Comparison of ENCODE assay signal across 10 mouse cellular contexts in the genomic region with DNA sequence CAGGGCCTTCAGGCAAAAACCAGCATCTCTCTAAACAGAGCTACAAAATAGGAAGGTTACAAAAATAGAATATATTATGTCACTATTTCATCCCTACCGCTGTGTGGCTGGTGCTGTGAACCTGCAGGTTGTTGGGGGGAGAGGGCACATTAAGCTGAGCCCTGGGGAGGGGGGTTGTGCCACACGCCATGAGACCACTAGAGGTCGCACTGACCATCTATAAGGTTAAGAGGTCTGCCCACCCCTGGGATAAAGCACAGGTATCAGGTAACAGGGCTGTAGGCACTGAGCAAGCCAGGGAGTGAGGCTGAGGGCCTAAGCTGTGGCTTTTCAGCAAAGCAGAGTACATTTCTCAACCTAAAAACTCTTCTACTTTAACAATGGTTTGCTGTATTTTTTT. TPM values are rescaled to one million over a fixed set of nuclear protein-coding genes. Genes with fewer than 3 reads are reported as not detected.
DNase-seq lines count a peak whose midpoint lies in the region; ATAC-seq and TF ChIP-seq lines count a peak whose summit lies in the region.
"Had no signal": no experiment of that assay in that cellular context is flagged by ENCODE, and none has a peak within 500 bp of the region (broad histone marks: within the 10 kb centered on the region; RNA-seq: fewer than 3 reads in every experiment).

No protein-coding gene starts in this region.

- peak; percentile 66 for TF ChIP-seq CTCF in intestine, postnatal 0 days (IDR thresholded peaks at IDR 0.05; ENCODE audit: low read depth)
- peak; percentile 63; the same call in 1 of the 2 replicates for TF ChIP-seq CTCF in small intestine, adult 2 months (IDR thresholded peaks at IDR 0.05; ENCODE audit: extremely low read depth, insufficient read length, insufficient replicate concordance, low read depth, low read length)

- 20% methylated on average over 3 of the region's 3 CpGs for WGBS in intestine, postnatal 0 days
- WGBS in small intestine, adult 2 months: 43% methylated on average over 3 of the region's 3 CpGs

- TF ChIP-seq POLR2A in small intestine, adult 2 months (IDR thresholded peaks at IDR 0.05; ENCODE audit: low read depth, low read length): no peak

- DNase-seq in heart, postnatal 10 days: peak; percentile 31 to 61
- DNase-seq in heart, postnatal 25 days (ENCODE audit: low spot score): no peak
- DNase-seq in B cell, adult 2 months: peak; percentile 57 to 63
- DNase-seq in T-cell, adult 2 months (ENCODE audit: low spot score): peak; percentile 36
- DNase-seq in right cerebral cortex, adult 18-20 months: no peak
- no peak for DNase-seq in left cerebral cortex, adult 18-20 months (ENCODE audit: low spot score in 2 of 2)

- no peak overlapping the region for H3K27ac ChIP-seq in intestine, postnatal 0 days (ENCODE audit: low read depth, low read length)
- no peak overlapping the region for H3K27ac ChIP-seq in small intestine, adult 2 months (ENCODE audit: insufficient read depth, low read depth, low read length)
- H3K27ac ChIP-seq: embryonic facial prominence, embryonic 13.5 days; midbrain, embryonic 12.5 days had no signal

- no peak overlapping the region for H3K4me3 ChIP-seq in intestine, postnatal 0 days (ENCODE audit: low read depth, low read length)
- H3K4me3 ChIP-seq in small intestine, adult 2 months (ENCODE audit: low read depth, low read length): no peak overlapping the region
- H3K4me3 ChIP-seq: embryonic facial prominence, embryonic 13.5 days; midbrain, embryonic 12.5 days had no signal

- no peaks in the 10 kb centered on the region for H3K27me3 ChIP-seq in intestine, postnatal 0 days (replicated peaks; ENCODE audit: control insufficient read depth, insufficient read depth, low read length)
- no peaks in the 10 kb centered on the region for H3K27me3 ChIP-seq in small intestine, adult 2 months (ENCODE audit: control insufficient read depth, insufficient read depth, low read length)
- H3K27me3 ChIP-seq: embryonic facial prominence, embryonic 13.5 days; midbrain, embryonic 12.5 days had no signal

- H3K9me3 ChIP-seq in intestine, postnatal 0 days (ENCODE audit: control insufficient read depth): no peaks in the 10 kb centered on the region
- H3K9me3 ChIP-seq: embryonic facial prominence, embryonic 13.5 days; midbrain, embryonic 12.5 days had no signal

- intact Hi-C loops in heart, postnatal 10 days (cut with DNase I): no loop called here
- intact Hi-C loops in heart, postnatal 25 days (cut with DNase I): no loop called here

- H3K4me2 ChIP-seq in intestine, postnatal 0 days (replicated peaks; ENCODE audit: low read depth): no peak overlapping the region
- H3K4me2 ChIP-seq: embryonic facial prominence, embryonic 13.5 days; midbrain, embryonic 12.5 days had no signal

- ATAC-seq in intestine, postnatal 0 days: no peak

- H3K36me3 ChIP-seq in intestine, postnatal 0 days (ENCODE audit: control insufficient read depth, insufficient read depth): peaks cover 54% of the 10 kb centered on the region
- peaks cover 42% of the 10 kb centered on the region for H3K36me3 ChIP-seq in small intestine, adult 2 months (ENCODE audit: control insufficient read depth, insufficient read depth, low read length)

- no peaks in the 10 kb centered on the region for H3K4me1 ChIP-seq in intestine, postnatal 0 days (replicated peaks; ENCODE audit: control insufficient read depth, insufficient read depth, low read length)
- H3K4me1 ChIP-seq in small intestine, adult 2 months (ENCODE audit: control insufficient read depth, insufficient read depth, insufficient read length, low read length): no peaks in the 10 kb centered on the region

- H3K9ac ChIP-seq in intestine, postnatal 0 days (ENCODE audit: low read depth, low read length): no peak overlapping the region
- H3K9ac ChIP-seq: embryonic facial prominence, embryonic 13.5 days; midbrain, embryonic 12.5 days had no signal

RNA-seq across cellular contexts. Expression of a gene that starts 7.9 kb away (rescaled TPM):
- total RNA-seq in heart, postnatal 10 days (2021): 100 to 1,000 TPM in 1 of 2 experiments, 10 to 100 TPM in 1; 89.8 to 102 TPM
- 10 to 100 TPM; 41.2 to 42.1 TPM for total RNA-seq in heart, postnatal 25 days (2021)
- 41.5 and 42.9 TPM in 2 replicates for polyA plus RNA-seq in intestine, postnatal 0 days (2015; fragmentation: Nextera tagmentation; extraction: Ambion mirVana)
- 15.9 and 42.5 TPM in 2 replicates for polyA plus RNA-seq in small intestine, adult 2 months (2012; rRNA removed)
- total RNA-seq in left cerebral cortex, adult 18-20 months (2021): 10 to 100 TPM; 42.9 to 57.5 TPM

RNA-seq across cellular contexts. Expression of a gene that starts 16.9 kb away (rescaled TPM):
- 10 to 100 TPM; 13.6 to 16.2 TPM for total RNA-seq in heart, postnatal 10 days (2021)
- 10 to 100 TPM; 11.9 to 14.7 TPM for total RNA-seq in heart, postnatal 25 days (2021)
- polyA plus RNA-seq in intestine, postnatal 0 days (2015; fragmentation: Nextera tagmentation; extraction: Ambion mirVana): 16.2 and 21.1 TPM in 2 replicates
- 6.4 and 14.1 TPM in 2 replicates for polyA plus RNA-seq in small intestine, adult 2 months (2012; rRNA removed)
- 10 to 100 TPM; 27.0 to 27.2 TPM for total RNA-seq in left cerebral cortex, adult 18-20 months (2021)

RNA-seq across cellular contexts. Expression of a gene that starts 35.4 kb away (rescaled TPM):
- total RNA-seq in heart, postnatal 10 days (2021): not detected
- not detected for total RNA-seq in heart, postnatal 25 days (2021)
- polyA plus RNA-seq in intestine, postnatal 0 days (2015; fragmentation: Nextera tagmentation; extraction: Ambion mirVana): 51.7 and 76.9 TPM in 2 replicates
- 2.6 TPM in 1 of 2 replicates, not detected in the other for polyA plus RNA-seq in small intestine, adult 2 months (2012; rRNA removed)
- not detected for total RNA-seq in left cerebral cortex, adult 18-20 months (2021)

Comparison
In these comparisons a context has a peak if more than half of its experiments do, and no peak if none do; other contexts are left out.
1. DNase-seq: peak in heart, postnatal 10 days (2 of 2), B cell, adult 2 months (2 of 2) and T-cell, adult 2 months (single experiment); none in heart, postnatal 25 days (single experiment), right cerebral cortex, adult 18-20 months (single experiment) and left cerebral cortex, adult 18-20 months (0 of 2).